Mouse (Mus musculus) embryonic stem cell, embryonic (primary cell): ENCODE data around the gene Myf5.

Source experiments
- CTCF ChIA-PET, 4 experiments: fragments of 300-600 bp in 2 of 4; fragments of 350-600 bp in 2 of 4; sonication (Branson Sonifier 250); formaldehyde crosslinking; loops; one replicate each; lab custom pipeline; 2022; ENCODE audit warnings: inconsistent platforms in 2 of 4; lab: Charles Lee
- POLR2A ChIA-PET, 4 experiments: fragments of 300-600 bp in 2 of 4; fragments of 350-600 bp in 2 of 4; sonication (Branson Sonifier 250); formaldehyde crosslinking; loops; one replicate each; lab custom pipeline; 2022; ENCODE audit warnings: antibody characterized with exemption in 4 of 4, inconsistent platforms in 1 of 4; lab: Charles Lee

The Myf5 gene

GRCm38 (mm10) chr10:107449496-107450330, 36.2 kb downstream of the Myf5 start:
- ChIA-PET CTCF (no interaction called here), POLR2A (no interaction called here)

GRCm38 (mm10) chr10:107442781-107443180, 43.2 kb downstream of the Myf5 start:
- CTCF ChIA-PET, result interaction anchor here in 3 of 4 experiments (0.5 to 1.0 kb wide), 4 partner anchors 30 to 485 kb away, joined by 3 to 9 read pairs (median 6); no protein-coding TSS in a partner anchor
- POLR2A ChIA-PET, result interaction anchor here in 1 of 4 experiments (0.6 kb wide), 1 partner anchor 510 kb away, joined by 10 read pairs; no protein-coding TSS in a partner anchor

DNA sequence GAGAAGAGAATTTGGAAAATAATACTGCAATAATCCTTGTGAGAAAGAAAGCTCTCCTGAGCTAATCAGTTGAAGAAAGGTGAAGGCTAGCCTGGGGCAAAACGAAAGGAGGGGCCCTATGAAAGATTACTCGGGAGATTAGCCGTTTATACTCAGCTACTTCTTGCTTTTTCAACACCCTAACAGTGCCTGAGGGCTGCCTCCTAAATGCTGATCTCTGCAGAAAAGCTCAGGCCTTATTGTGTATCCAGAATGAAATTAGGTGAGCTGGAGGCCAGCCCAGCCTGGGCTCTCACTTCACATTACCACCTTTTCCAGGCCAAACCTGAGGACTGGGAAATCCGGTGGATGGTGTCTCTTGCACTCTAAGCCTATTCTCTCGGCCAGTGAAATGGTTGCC, 49.0 kb downstream of the Myf5 start:
- CTCF ChIA-PET, result no interaction called here

More for the DNA sequence above, 49.0 kb downstream of the Myf5 start:
- POLR2A ChIA-PET, result no interaction called here
